Mouse (Mus musculus) stomach, embryonic 14.5 days (tissue): ENCODE data around the gene Guca2b. TPM values are rescaled to one million over a fixed set of nuclear protein-coding genes. Genes with fewer than 3 reads are reported as not detected.

Source experiments
- ATAC-seq: fragments of 200-750 bp; cut with Nextera tagmentation; 2 replicates; pipeline ENCODE4 v1.8.0; 2017; ENCODE audit warnings: low read depth, moderate TSS enrichment; ENCODE audit not compliant: insufficient number of reproducible peaks, insufficient read depth, low FRiP score
- H3K27ac ChIP-seq: fragments of 300-500 bp; sonication (generic); 2 replicates; pipeline ENCODE4 v1.5.1; 2014; ENCODE audit warnings: mild to moderate bottlenecking, low read length, moderate library complexity, mixed read lengths
- H3K27me3 ChIP-seq: fragments of 300-500 bp; sonication (generic); 2 replicates; pipeline ENCODE4 v1.6.1; 2014; ENCODE audit warnings: low read length, control low read depth, mixed read lengths; ENCODE audit not compliant: control insufficient read depth, insufficient read depth
- H3K36me3 ChIP-seq: fragments of 300-500 bp; sonication (generic); 2 replicates; pipeline ENCODE4 v1.6.1; 2014; ENCODE audit warnings: mild to moderate bottlenecking, control low read depth, low read length, moderate library complexity, mixed read lengths; ENCODE audit not compliant: control insufficient read depth, insufficient read depth
- H3K4me1 ChIP-seq: fragments of 300-500 bp; sonication (generic); 2 replicates; pipeline ENCODE4 v1.6.1; 2014; ENCODE audit warnings: low read length, control low read depth, mixed read lengths; ENCODE audit not compliant: control insufficient read depth, insufficient read depth
- H3K4me2 ChIP-seq: fragments of 300-500 bp; sonication (generic); replicated peaks from 2 replicates; pipeline ENCODE4 v1.6.1; 2014; ENCODE audit warnings: low read depth, low read length, control low read depth
- H3K4me3 ChIP-seq: fragments of 300-500 bp; sonication (generic); 2 replicates; pipeline ENCODE4 v1.5.1; 2014; ENCODE audit warnings: low read depth, low read length, control low read depth
- H3K9ac ChIP-seq: fragments of 300-500 bp; sonication (generic); replicated peaks from 2 replicates; pipeline ENCODE4 v1.6.1; 2014; ENCODE audit warnings: low read depth, mild to moderate bottlenecking, control low read depth, low read length, moderate library complexity, mixed read lengths
- H3K9me3 ChIP-seq: fragments of 300-500 bp; sonication (generic); 2 replicates; pipeline ENCODE4 v1.6.1; 2016; ENCODE audit warnings: low read depth, low read length, control low read depth; ENCODE audit not compliant: control insufficient read depth
- WGBS: fragments of 180-500 bp; shearing (Covaris S2); extraction: QIAGEN DNeasy Blood & Tissue Kit; methylation state at CpG from one replicate; pipeline ENCODE4 v1.1.7; 2014; 5-methylcytosine and 5-hydroxymethylcytosine counted together
- polyA plus RNA-seq: library from polyadenylated mRNA; unstranded; fragments of >200 nt; fragmentation: Nextera tagmentation; extraction: Ambion mirVana; gene quantifications from 2 replicates; pipeline ENCODE4 v1.2.1, GENCODE M21; 2014

Guca2b gene
- polyA plus RNA-seq, 1 experiment from 2014 or later, result not detected

DNA sequence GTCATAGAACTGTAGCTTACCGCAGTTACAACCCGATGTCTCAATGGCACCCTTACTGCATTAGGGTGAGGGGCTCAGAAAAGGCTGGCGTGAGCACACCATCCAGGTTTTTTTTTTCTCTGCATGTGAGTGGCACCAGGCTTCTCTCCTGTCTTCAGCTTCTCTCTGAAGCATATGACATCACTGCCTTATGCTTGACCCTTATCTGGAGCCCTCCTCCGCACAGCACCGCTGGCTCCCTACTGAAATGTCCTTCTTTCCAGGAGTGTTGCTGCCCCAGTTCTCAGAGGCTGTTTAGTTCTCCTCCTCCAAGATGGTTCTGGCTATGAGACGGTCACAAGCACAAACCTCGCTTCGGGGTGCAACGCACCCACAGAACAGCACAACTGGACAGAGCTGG is 12.4 kb upstream of the Guca2b start:
- Histone ChIP-seq H3K4me2 (no peak overlapping the region), H3K27me3 (no peaks in the 10 kb centered on the region), H3K9me3 (no peaks in the 10 kb centered on the region), H3K36me3 (no peaks in the 10 kb centered on the region), H3K4me3 (no peak overlapping the region), H3K9ac (no peak overlapping the region), H3K27ac (no peak overlapping the region), H3K4me1 (no peaks in the 10 kb centered on the region)
- no peak for ATAC-seq
- 85% methylated on average over 9 of the region's 9 CpGs for WGBS

- Histone ChIP-seq H3K4me1 (no peaks in the 10 kb centered on the region), H3K4me3 (no peak overlapping the region), H3K4me2 (no peak overlapping the region), H3K27me3 (no peaks in the 10 kb centered on the region), H3K36me3 (no peaks in the 10 kb centered on the region), H3K27ac (no peak overlapping the region), H3K9me3 (no peaks in the 10 kb centered on the region), H3K9ac (no peak overlapping the region)
- no peak for ATAC-seq
- 85% methylated on average over 6 of the region's 6 CpGs for WGBS
Observed at GRCm38 (mm10) chr4:119670736-119671135, 12.0 kb upstream of the Guca2b start.

- 43% methylated on average over 7 of the region's 7 CpGs for WGBS
- ATAC-seq, result no peak
- Histone ChIP-seq H3K36me3 (no peaks in the 10 kb centered on the region), H3K9me3 (no peaks in the 10 kb centered on the region), H3K27ac (no peak overlapping the region), H3K4me2 (no peak overlapping the region), H3K4me1 (no peaks in the 10 kb centered on the region), H3K9ac (no peak overlapping the region), H3K27me3 (no peaks in the 10 kb centered on the region), H3K4me3 (no peak overlapping the region)
Observed at GRCm38 (mm10) chr4:119670210-119670555, 11.4 kb upstream of the Guca2b start.

- ATAC-seq, result no peak
- Histone ChIP-seq H3K9ac (no peak overlapping the region), H3K27ac (no peak overlapping the region), H3K36me3 (no peaks in the 10 kb centered on the region), H3K4me1 (no peaks in the 10 kb centered on the region), H3K9me3 (no peaks in the 10 kb centered on the region), H3K4me3 (no peak overlapping the region), H3K4me2 (no peak overlapping the region), H3K27me3 (no peaks in the 10 kb centered on the region)
- WGBS, result 76% methylated on average over 10 of the region's 10 CpGs
Observed at GRCm38 (mm10) chr4:119669356-119670209, 10.8 kb upstream of the Guca2b start.

DNA sequence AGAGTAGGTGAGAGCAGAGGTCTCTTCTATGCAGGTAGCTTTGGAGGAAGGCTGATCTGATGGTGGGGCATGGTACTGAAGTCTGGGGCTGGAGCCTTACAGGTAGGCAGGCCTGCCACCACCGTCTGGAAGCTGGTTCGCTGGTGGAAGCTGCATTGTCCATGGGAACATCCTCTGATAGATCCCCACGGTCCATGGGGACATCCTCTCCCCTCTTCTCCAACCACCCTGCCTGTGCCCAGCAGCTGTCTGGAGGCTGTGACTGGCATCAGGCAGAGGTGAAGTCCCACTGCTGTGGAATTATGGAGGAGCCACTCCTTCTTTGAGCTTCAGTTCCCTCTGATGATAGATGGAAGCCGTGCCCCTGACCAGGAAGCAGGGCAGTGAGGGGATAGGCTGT is 9.8 kb upstream of the Guca2b start:
- no peak for ATAC-seq
- H3K27me3 ChIP-seq, result no peaks in the 10 kb centered on the region
- no peak overlapping the region for H3K27ac ChIP-seq
- no peaks in the 10 kb centered on the region for H3K9me3 ChIP-seq
- H3K36me3 ChIP-seq, result no peaks in the 10 kb centered on the region
- H3K4me1 ChIP-seq, result no peaks in the 10 kb centered on the region
- no peak overlapping the region for H3K9ac ChIP-seq
- no peak overlapping the region for H3K4me2 ChIP-seq
- WGBS, result 67% methylated on average over 4 of the region's 4 CpGs
- no peak overlapping the region for H3K4me3 ChIP-seq

GRCm38 (mm10) chr4:119668185-119668584 is 9.4 kb upstream of the Guca2b start:
- no peaks in the 10 kb centered on the region for H3K4me1 ChIP-seq
- H3K4me2 ChIP-seq, result no peak overlapping the region
- no peaks in the 10 kb centered on the region for H3K27me3 ChIP-seq
- H3K4me3 ChIP-seq, result no peak overlapping the region
- no peak overlapping the region for H3K9ac ChIP-seq
- H3K36me3 ChIP-seq, result no peaks in the 10 kb centered on the region
- H3K27ac ChIP-seq, result no peak overlapping the region
- no peaks in the 10 kb centered on the region for H3K9me3 ChIP-seq
- 81% methylated on average over 3 of the region's 3 CpGs for WGBS
- ATAC-seq, result no peak

- no peak for ATAC-seq
- H3K27ac ChIP-seq, result no peak overlapping the region
- no peaks in the 10 kb centered on the region for H3K4me1 ChIP-seq
- 26% methylated on average over 5 of the region's 5 CpGs for WGBS
- H3K4me3 ChIP-seq, result no peak overlapping the region
- H3K27me3 ChIP-seq, result no peaks in the 10 kb centered on the region
- no peak overlapping the region for H3K4me2 ChIP-seq
- no peaks in the 10 kb centered on the region for H3K9me3 ChIP-seq
- H3K36me3 ChIP-seq, result no peaks in the 10 kb centered on the region
- H3K9ac ChIP-seq, result no peak overlapping the region
Observed at GRCm38 (mm10) chr4:119667454-119667853, 8.7 kb upstream of the Guca2b start.

DNA sequence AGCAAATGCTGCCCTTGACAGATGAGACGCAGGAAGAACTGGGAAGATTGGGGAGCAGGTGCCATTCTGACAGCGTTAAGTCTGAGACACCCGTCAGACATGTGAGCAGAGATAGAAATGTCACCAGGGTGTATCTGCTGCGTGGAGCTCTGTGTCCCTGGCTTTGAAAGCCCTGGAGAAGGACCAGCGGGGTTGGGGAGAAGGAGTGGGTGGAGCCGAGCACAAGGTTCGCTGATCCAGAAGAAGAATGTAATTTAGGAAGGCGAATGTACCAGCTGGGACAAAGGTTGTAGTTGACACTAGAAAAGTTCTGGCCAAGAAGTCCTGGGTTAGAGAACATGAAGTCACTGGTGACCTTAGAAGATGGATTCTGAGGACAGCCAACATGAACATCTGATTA is 7.4 kb upstream of the Guca2b start:
- no peaks in the 10 kb centered on the region for H3K36me3 ChIP-seq
- no peak overlapping the region for H3K9ac ChIP-seq
- no peaks in the 10 kb centered on the region for H3K9me3 ChIP-seq
- ATAC-seq, result no peak
- no peaks in the 10 kb centered on the region for H3K4me1 ChIP-seq
- no peak overlapping the region for H3K4me3 ChIP-seq
- WGBS, result 42% methylated on average over 8 of the region's 8 CpGs
- no peaks in the 10 kb centered on the region for H3K27me3 ChIP-seq
- no peak overlapping the region for H3K27ac ChIP-seq
- H3K4me2 ChIP-seq, result no peak overlapping the region

GRCm38 (mm10) chr4:119665166-119665565 is 6.4 kb upstream of the Guca2b start:
- Histone ChIP-seq H3K9me3 (no peaks in the 10 kb centered on the region), H3K4me3 (no peak overlapping the region), H3K4me2 (no peak overlapping the region), H3K9ac (no peak overlapping the region), H3K27ac (no peak overlapping the region), H3K4me1 (no peaks in the 10 kb centered on the region), H3K36me3 (no peaks in the 10 kb centered on the region), H3K27me3 (no peaks in the 10 kb centered on the region)
- no peak for ATAC-seq
- WGBS, result 75% methylated on average over 2 of the region's 2 CpGs
